8 mouse cellular contexts compared by ENCODE assay signal in genomic region chr1:128472713-128473230, GRCm38 (mm10). TPM values are rescaled to one million over a fixed set of nuclear protein-coding genes. Genes with fewer than 3 reads are reported as not detected.
A peak's percentile ranks its signal among the peaks of the same experiment; 100 is the strongest.
DNase-seq lines count a peak whose midpoint lies in the region; ATAC-seq and TF ChIP-seq lines count a peak whose summit lies in the region.

No protein-coding gene starts in this region.

- peak; percentile 95 for DNase-seq in heart, adult 11 months
- DNase-seq in heart, postnatal 25 days (ENCODE audit: low spot score): no peak
- DNase-seq in midbrain, embryonic 10.5 days (ENCODE audit: low spot score): no peak
- no peak for DNase-seq in adrenal gland, adult (ENCODE audit: inconsistent age in 2 of 2, low spot score in 1 of 2)
- no peak for DNase-seq in frontal cortex, postnatal 25 days (ENCODE audit: low spot score in 2 of 2)

- no peak for ATAC-seq in hindbrain, embryonic 12.5 days (ENCODE audit: low FRiP score)
- no peak for ATAC-seq in inflammation-experienced regulatory T-cells, adult 6 months

- H3K9ac ChIP-seq in hindbrain, embryonic 12.5 days: no peak overlapping the region

- peak overlapping the region; percentile 12; the same call in 1 of the 2 replicates for H3K4me3 ChIP-seq in cortical plate, adult 2 months (ENCODE audit: insufficient read depth, low read length)
- H3K4me3 ChIP-seq in hindbrain, embryonic 12.5 days: peak overlapping the region; percentile 29
- peak overlapping the region; percentile 50 for H3K4me3 ChIP-seq in midbrain, embryonic 10.5 days

- H3K4me2 ChIP-seq in hindbrain, embryonic 12.5 days (replicated peaks): peak overlapping the region; percentile 55

- 0 out of 2 replicates have a peak, but pooled peaks cover 2% of the 10 kb centered on the region for H3K4me1 ChIP-seq in cortical plate, adult 2 months (ENCODE audit: control insufficient read depth, insufficient read depth, low read length)
- peaks cover 24% of the 10 kb centered on the region for H3K4me1 ChIP-seq in hindbrain, embryonic 12.5 days
- peaks cover 39% of the 10 kb centered on the region for H3K4me1 ChIP-seq in midbrain, embryonic 10.5 days

- intact Hi-C loops in heart, postnatal 25 days (cut with DNase I): loop anchor here (5.0 kb wide), 1 partner anchor 120 kb away; the partner anchor contains the start of gene Cxcr4

- no peaks in the 10 kb centered on the region for H3K27me3 ChIP-seq in hindbrain, embryonic 12.5 days
- H3K27me3 ChIP-seq in midbrain, embryonic 10.5 days (ENCODE audit: low read depth, poor library complexity, severe bottlenecking): no peaks in the 10 kb centered on the region

- TF ChIP-seq CTCF in cortical plate, adult 2 months (IDR thresholded peaks at IDR 0.05; ENCODE audit: extremely low read depth, insufficient read depth, low read length): no peak

- H3K27ac ChIP-seq in cortical plate, adult 2 months (ENCODE audit: insufficient read depth, low read length): no peak overlapping the region
- H3K27ac ChIP-seq in hindbrain, embryonic 12.5 days: peak overlapping the region; percentile 89
- peak overlapping the region; percentile 91 for H3K27ac ChIP-seq in midbrain, embryonic 10.5 days (replicated peaks)

- H3K9me3 ChIP-seq in hindbrain, embryonic 12.5 days (replicated peaks): no peaks in the 10 kb centered on the region
- H3K9me3 ChIP-seq in midbrain, embryonic 10.5 days (replicated peaks): no peaks in the 10 kb centered on the region

- no peak for TF ChIP-seq POLR2A in cortical plate, adult 2 months (IDR thresholded peaks at IDR 0.05; ENCODE audit: extremely low read depth, insufficient read depth, low read length)

- WGBS in hindbrain, embryonic 12.5 days: 8% methylated on average over 15 of the region's 15 CpGs
- WGBS in midbrain, embryonic 10.5 days: 12% methylated on average over 15 of the region's 15 CpGs

- no peaks in the 10 kb centered on the region for H3K36me3 ChIP-seq in hindbrain, embryonic 12.5 days
- no peaks in the 10 kb centered on the region for H3K36me3 ChIP-seq in midbrain, embryonic 10.5 days

RNA-seq across cellular contexts. Expression of gene Dars, which starts 55.6 kb away (rescaled TPM):
- 10 to 100 TPM; 61.0 to 63.0 TPM for total RNA-seq in heart, postnatal 25 days (2021)
- polyA plus RNA-seq in cortical plate, adult 2 months (2012; rRNA removed): 42.1 and 43.3 TPM in 2 replicates
- polyA plus RNA-seq in hindbrain, embryonic 12.5 days (2016; fragmentation: Nextera tagmentation; extraction: Ambion mirVana): 184 and 188 TPM in 2 replicates
- polyA plus RNA-seq in midbrain, embryonic 10.5 days (2016; fragmentation: Nextera tagmentation; extraction: Ambion mirVana): 190 and 216 TPM in 2 replicates
- 100 to 1,000 TPM; 149 to 161 (median 153) TPM for polyA plus RNA-seq in inflammation-experienced regulatory T-cells, adult 6 months (2017; shearing (Covaris generic))
